Mouse (Mus musculus) adrenal gland, adult 2 months (tissue): Measurements from ENCODE around the gene Itsn2. TPM values are rescaled to one million over a fixed set of nuclear protein-coding genes. Genes with fewer than 3 reads are reported as not detected.
A peak's percentile ranks its signal among the peaks of the same experiment; 100 is the strongest.
"Not testable (repeated sequence)": the region's sequence is repeated elsewhere in the genome, so short reads cannot be mapped to it uniquely, and the experiment has no call there.

Experiments used
- DNase-seq: peaks from one replicate; pipeline ENCODE4 v3.0.0; 2021
- long read RNA-seq: library from polyadenylated mRNA; stranded (forward); transcript quantifications from one replicate; pipeline ENCODE4 v2.0.0, GENCODE M21; 2021
- polyA plus RNA-seq: library from polyadenylated mRNA; depleted of rRNA; stranded (reverse); fragments of >200 nt; gene quantifications from 2 replicates; pipeline ENCODE4 v1.2.3, GENCODE M21; 2012; rRNA removed
- total RNA-seq, 2 experiments: library from RNA; stranded (reverse); gene quantifications; 2 replicates each; pipeline ENCODE4 v1.2.3; 2021

Gene Itsn2
- total RNA-seq (10 to 100 TPM; 47.0 to 62.9 TPM), polyA plus RNA-seq (12.4 and 13.8 TPM in 2 replicates)
- long read RNA-seq, full-length matches to known transcripts, result 2 of 4 reads
- long read RNA-seq, partial matches to known transcripts, result 2 of 4 reads
- long read RNA-seq, other reads (novel, unspliced or antisense), result 0 of 4 reads

GRCm38 (mm10) chr12:4592541-4593165 is at the start of gene Itsn2, which contains the start of gene Gm3625:
Itsn2 (plus strand) TSS chr12:4592638.
Gm3625 (minus strand) TSS chr12:4592927.
- peak; percentile 90 for DNase-seq

- DNase-seq, result no peak
These were observed 48.0 kb upstream of the Itsn2 start for GRCm38 (mm10) chr12:4544400-4544919.

- DNase-seq, result no peak
These were observed 47.0 kb upstream of the Itsn2 start for GRCm38 (mm10) chr12:4545425-4545824.

- no peak for DNase-seq
These were observed 45.9 kb upstream of the Itsn2 start for GRCm38 (mm10) chr12:4546491-4546890.

- DNase-seq, result no peak
These were observed 44.9 kb upstream of the Itsn2 start for GRCm38 (mm10) chr12:4547557-4547956.

GRCm38 (mm10) chr12:4548053-4549013 is 44.1 kb upstream of the Itsn2 start:
- DNase-seq, result peak; percentile 73

- not testable (repeated sequence) for DNase-seq
These were observed 38.7 kb upstream of the Itsn2 start for GRCm38 (mm10) chr12:4553704-4554103.

- DNase-seq, result no peak
These were observed 37.0 kb upstream of the Itsn2 start for GRCm38 (mm10) chr12:4555451-4555850.

GRCm38 (mm10) chr12:4556891-4557290 is 35.5 kb upstream of the Itsn2 start:
- no peak for DNase-seq

- DNase-seq, result no peak
These were observed 35.0 kb upstream of the Itsn2 start for GRCm38 (mm10) chr12:4557436-4557835.

- DNase-seq, result no peak
These were observed 34.4 kb upstream of the Itsn2 start for GRCm38 (mm10) chr12:4558013-4558412.

GRCm38 (mm10) chr12:4558475-4559279 is 33.8 kb upstream of the Itsn2 start:
- peak; percentile 54 for DNase-seq

GRCm38 (mm10) chr12:4571864-4572263 is 20.6 kb upstream of the Itsn2 start:
- DNase-seq, result peak; percentile 75

- peak; percentile 47 for DNase-seq
These were observed 18.4 kb upstream of the Itsn2 start for GRCm38 (mm10) chr12:4574065-4574464.

GRCm38 (mm10) chr12:4582326-4582725 is 10.1 kb upstream of the Itsn2 start:
- no peak for DNase-seq

GRCm38 (mm10) chr12:4587846-4588245 is 4.6 kb upstream of the Itsn2 start:
- DNase-seq, result peak; percentile 65

- DNase-seq, result no peak
These were observed 3.8 kb upstream of the Itsn2 start for GRCm38 (mm10) chr12:4588603-4589002.

- no peak for DNase-seq
These were observed 413 bp upstream of the Itsn2 start for GRCm38 (mm10) chr12:4592025-4592424.

- DNase-seq, result peak; percentile 80
These were observed 910 bp downstream of the Itsn2 start for GRCm38 (mm10) chr12:4593166-4593929.

- no peak for DNase-seq
These were observed 1.5 kb downstream of the Itsn2 start for GRCm38 (mm10) chr12:4593930-4594391.

GRCm38 (mm10) chr12:4595055-4595454 is 2.6 kb downstream of the Itsn2 start:
- DNase-seq, result no peak
